Mouse (Mus musculus) spleen, postnatal 14 days (tissue): ENCODE measurements around the gene Tmem274.
"Not testable (repeated sequence)": the region's sequence is repeated elsewhere in the genome, so short reads cannot be mapped to it uniquely, and the experiment has no call there.

Experiments used
- DNase-seq, 2 experiments: peaks; one replicate each; pipeline ENCODE4 v3.0.0; 2021 to 2022; ENCODE audit warnings: low spot score in 2 of 2

Gene Tmem274

DNA sequence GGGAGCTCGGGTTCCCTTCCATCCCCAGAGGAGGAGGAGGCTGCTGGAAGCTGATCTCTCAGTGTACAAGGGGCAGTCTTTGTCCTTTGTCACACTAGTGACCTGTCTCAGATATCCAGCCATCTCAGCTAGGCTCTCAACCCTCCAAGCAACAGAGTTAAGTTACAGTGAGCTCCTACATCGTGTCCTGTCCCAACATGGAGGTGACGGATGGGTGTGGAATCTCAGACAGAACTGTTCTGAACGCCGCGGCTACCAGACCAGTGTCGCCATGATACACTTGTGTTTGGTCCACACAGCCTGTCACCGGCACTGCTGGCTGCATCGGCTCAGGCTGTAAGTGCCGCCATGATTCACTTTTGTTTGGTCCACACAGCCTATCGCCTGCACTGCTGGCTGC lies at the start of gene Tmem274:
Tmem274 (plus strand) TSS at position 301 of the 400 bp plus-strand sequence.
- no peak for DNase-seq

DNA sequence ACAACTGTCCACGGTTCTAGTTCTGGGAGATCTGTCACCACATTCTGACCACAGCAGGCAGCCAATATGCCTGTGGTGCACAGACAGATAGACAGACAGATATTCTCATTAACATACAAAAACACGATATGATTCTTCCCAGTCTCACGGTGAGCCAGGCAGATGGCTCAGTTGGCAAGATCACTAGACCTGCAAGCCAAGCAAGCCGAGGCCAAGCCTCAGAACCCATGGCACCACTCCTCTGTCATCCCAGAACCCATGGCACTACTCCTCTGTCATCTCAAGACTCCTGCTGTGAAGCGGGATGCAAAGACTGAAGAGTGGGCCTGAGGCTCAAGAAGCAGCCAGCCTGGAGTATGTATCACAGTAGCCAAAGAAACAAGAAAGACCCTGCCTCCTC lies 47.6 kb upstream of the Tmem274 start:
- DNase-seq = no peak

DNA sequence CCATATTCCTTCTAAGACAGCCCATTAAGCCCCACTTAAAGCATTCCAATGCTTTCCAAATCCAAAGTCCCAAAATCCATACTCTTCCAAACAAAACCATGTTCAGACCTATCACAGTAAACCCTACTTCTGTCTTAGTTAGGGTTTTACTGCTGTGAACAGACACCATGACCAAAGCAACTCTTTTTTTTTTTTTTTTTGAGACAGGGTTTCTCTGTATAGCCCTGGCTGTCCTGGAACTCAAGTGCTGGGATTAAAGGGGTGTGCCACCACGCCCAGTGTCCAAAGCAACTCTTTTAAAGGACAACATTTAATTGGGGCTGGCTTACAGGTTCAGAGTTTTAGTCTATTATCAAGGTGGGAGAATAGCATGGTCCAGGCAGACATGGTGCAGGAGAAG lies 45.3 kb upstream of the Tmem274 start:
- DNase-seq = not testable (repeated sequence)

DNA sequence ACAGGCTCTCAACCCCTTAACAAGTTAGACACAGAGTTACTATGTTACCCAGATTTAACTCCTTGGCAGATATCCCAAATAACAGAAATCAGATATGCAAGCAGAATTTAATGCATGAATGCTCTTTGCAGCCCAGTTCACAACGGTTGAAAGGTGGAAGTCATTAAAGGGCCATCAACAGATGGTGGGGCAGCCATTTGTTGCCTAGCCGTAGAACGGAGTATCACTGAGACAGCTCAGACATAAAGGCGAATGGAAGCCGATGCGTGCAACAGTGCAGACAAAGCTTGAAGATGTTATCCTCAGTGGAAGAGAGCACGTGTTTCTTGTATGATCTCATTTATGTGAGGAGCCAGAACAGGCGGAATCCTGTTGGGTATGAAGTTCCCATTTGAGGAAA lies 36.6 kb upstream of the Tmem274 start:
- DNase-seq = no peak

DNA sequence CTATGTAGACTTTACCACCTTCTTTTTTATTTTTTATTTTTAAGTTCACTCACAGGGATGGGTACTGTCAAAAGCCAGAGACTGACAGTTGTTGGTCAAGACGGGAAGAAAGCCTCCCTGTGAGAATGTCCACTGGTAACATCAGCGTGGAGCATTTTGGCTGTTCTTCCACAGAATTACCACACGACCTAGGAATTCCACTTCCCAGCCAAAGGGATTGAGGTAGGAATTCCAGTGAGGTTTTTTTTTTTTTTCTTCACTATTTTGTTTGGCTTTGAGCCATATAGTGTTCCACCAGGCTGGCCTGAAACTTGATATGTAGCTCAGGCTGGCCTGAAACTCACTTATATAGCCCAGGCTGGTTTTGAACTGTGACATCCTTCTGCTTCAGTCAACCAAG lies 34.7 kb upstream of the Tmem274 start:
- DNase-seq = no peak

DNA sequence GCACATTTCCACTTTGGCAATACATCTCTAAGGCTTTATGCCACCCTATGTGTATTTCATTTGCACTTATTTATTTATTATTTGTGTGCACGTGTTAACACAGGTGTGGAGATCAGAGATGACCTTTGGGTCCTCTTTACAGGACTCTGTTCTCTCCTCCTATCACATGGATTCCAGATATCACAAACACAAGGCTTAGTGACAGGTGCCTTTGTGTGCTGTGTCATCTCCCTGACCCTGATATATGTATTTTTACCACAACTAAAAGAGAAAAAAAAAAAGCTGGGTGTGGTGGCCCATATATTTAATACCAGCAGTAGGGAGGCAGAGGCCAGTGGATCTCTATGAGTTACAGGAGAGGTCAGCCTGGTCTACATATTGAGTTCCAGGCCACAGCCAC lies 32.7 kb upstream of the Tmem274 start:
- DNase-seq = no peak

DNA sequence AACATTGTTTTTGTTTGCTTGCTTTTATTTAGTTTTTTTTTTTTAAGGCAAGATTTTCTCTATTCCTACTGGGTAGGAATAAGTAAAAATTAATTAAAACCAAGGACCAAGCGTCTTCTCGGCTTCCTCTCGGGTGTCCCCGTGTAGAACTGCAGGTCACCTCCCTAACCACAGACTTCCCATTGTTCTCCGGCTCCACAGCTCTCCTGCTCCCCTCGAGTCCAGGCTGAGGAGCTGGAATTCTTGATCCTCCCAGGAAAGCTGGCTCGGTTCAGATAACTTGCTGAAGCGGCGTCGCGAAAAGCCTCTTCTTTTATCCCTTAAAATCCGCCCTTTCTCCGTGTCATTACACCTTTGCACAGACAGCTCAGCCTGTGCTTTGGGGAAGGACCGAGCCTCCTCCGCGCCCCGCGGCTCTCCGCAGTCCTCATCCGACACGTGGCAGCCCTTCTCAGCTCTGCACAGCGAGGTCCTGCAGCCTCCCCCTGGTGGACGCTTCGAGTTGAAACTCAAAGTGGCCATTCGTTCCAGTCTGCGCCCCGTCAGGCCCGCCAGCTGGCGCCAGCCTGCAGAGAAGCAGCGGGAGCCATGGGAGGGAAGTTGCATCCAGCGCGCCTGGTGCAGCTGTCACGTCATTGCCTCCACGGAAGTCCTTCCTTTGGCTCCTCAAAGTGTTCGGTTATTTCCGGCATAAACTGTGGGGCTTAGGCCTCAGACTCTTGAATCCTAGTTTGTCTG lies 32.0 kb upstream of the Tmem274 start:
- peak; percentile 53 to 73 for DNase-seq

DNA sequence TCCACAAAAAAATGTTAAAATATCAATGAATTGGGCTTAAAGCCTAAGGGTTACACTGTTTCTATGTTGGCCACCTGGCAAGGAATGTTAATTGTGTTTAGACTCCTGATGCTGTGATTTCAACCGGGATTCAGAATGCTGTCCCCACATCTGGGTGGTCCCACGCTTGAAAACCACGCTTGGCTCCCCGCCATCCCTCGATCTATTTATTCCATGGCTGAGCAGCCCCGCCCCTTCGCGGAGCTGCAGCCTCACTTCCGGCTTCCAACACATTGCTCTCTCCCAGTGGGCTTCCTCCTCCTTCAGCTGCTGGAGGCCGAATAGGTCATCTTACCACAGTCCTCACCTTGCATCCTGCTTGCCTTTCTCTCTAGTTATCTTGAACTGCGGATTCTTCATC lies 31.3 kb upstream of the Tmem274 start:
- DNase-seq = no peak

DNA sequence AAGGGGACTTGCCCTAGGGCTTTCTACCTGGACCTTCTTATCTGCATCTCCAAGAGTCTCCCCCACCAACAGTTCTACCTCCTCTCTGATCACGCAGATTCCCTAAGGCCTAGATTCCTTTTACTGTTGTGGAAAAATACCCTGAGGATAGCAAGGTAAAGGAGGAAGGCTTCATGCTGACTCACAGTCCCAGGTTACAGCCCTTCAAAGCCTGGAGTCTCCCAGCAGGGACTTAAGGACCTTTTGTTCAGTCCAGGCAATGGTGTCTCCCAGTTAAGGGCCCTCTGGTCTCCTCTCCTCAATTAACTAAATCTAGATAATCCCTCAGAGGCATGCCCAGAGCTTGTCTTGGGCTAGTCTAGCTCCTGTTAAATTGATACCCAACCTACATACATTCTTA lies 30.9 kb upstream of the Tmem274 start:
- no peak for DNase-seq

DNA sequence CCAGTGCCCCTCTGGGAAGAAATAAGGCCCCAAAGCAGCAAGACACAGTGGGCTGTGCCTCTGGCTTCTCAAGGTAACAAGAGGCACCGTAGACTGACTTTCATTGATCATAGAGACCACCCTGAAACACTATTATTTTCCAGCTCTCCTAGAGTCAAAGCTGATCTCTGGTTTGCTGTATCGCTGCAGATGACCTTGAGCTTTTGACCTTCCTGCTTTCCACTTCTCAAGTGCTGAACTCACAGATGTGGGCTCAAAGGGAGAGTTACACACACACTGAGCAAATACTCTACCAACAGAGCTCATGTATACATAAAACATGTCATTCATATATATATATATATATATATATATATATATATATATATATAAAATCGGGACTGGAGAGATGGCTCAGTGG lies 26.5 kb upstream of the Tmem274 start:
- no peak for DNase-seq

DNA sequence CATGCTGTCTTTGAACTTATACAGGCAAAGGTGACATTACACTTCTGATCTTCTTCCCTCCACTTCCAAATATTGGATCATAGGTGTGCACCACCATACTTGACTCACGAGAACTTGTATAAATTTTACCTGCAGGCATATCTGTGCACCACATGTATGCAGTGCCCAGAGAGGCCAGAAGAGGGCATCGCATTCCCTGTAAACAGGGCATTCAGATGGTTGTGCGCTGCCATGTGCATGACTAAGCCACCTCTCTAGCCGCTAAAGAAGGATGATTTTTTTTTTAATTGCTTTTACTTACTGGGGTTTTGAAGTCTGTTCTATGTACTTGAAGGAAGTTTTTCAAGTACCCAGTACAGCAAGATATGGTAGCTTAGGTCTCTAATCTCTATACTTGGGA lies 23.5 kb upstream of the Tmem274 start:
- no peak for DNase-seq

DNA sequence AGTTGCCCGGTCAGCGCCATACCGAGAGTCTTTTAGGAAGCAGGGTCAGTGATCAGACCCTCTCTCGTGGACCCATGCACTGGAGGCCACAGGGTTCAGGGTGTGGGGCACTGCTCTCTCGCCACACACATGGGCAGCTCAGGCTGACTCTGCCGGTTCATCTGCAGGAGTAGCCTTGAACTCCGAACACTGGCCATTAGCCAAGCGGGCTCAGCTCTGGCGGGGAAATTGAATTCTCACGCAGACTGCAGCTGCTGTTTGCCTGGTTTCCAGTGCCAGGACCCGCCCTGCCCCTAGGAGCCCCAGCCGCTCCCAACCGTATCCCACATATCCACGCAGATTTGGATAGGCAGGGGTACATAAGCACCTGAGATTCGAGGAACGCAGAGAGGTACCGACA lies 22.9 kb upstream of the Tmem274 start:
- no peak for DNase-seq

DNA sequence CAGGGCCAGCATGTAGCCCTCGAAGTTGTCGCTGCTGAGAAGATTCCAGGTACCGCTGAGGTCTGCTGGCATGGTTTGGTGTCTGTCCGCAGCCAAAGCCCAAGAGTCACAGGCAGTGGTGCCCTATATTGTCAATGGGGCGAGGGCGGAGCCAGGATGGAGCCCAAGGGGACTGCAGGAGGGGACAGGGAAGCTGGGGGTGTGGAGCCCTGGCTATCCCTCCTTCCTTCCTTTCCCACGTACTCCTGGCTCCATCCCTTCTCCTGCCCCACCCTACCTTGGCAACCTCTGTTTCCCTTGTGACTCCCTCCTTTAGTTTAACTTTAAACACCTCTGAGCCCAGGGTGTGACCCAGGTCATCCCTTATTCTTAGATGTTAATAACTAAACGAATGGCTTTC lies 22.3 kb upstream of the Tmem274 start, which contains the start of gene Rbp7:
Rbp7 (minus strand) TSS at position 100 of the 400 bp plus-strand sequence.
- no peak for DNase-seq

DNA sequence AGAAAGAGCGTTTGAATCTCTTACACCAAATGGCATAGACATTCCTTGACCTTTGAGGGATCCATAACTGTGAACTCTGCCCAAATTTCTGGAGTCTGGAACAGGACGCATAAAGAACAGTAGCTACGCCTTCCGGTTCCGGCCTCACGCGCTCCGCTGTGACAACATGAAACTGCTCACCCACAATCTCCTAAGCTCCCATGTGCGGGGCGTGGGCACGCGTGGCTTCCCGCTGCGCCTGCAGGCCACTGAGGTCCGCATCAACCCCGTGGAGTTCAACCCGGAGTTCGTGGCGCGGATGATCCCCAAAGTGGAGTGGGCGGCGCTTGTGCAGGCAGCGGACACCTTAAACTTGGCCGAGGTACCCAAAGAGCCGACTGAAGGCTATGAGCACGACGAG lies 20.0 kb upstream of the Tmem274 start:
- DNase-seq = not testable (repeated sequence)

DNA sequence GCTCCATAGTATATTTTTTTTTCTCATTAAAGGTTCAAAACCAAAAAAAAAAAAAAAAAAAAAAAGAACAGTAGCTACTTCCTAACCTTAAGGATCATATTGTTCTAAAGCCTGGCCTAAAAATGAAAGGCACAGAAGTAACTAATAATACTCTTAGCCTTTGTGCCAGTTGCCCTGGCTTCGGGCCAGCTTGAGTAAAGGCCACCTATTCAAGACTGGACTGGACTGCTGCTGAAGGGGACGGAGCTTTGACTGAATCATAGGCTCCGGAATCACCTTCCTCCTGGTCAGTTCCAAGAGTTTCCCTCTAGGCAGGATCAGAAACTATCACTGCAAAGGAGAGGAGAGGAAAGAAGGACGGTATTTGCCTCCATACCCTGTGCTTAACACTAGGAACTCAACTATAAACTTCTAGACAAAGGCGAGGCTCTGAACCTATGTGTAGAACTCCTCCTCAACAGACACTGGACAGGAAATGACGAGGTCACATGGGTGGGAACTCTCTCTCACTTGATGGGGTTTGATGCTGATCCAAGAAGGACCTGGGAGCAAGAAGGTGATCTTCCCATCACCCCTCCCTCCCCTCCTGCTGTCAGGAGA lies 19.2 kb upstream of the Tmem274 start:
- no peak for DNase-seq

DNA sequence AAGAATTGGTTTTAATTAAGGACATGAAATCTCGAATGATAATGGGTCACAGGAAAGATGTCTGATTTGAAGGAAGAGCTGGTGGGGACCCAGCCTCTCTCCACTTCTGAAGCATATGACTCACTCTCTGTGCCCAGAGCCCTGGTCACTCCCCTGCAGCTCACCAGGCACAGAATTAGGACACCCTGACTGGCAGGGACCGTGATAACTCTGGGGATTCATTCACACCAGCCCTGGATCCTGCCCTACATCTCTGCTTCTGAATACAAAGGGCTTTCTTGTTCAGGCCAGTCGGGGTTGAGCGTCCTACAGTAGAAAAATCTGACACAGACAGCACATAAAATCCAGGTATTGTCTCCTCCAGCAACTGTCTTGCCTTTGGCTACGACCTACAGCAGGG lies 18.7 kb upstream of the Tmem274 start:
- no peak for DNase-seq

DNA sequence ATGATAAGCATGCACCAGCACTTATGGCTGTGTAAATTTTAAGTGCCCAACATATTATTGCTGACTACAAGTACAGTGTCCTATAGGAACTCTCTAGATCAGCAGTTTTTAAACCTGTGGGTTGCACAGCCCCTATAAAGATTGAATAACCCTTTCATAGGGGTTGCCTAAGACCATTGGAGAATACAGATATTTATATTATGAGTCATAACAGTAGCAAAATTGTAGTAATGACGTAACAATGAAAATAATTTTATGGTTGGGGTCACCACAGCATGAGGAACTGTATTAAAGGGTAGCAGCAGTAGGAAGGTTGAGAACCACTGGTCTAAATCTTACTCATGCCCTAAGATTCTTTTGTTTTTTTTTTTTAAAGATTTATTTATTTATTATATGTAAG lies 17.8 kb upstream of the Tmem274 start:
- no peak for DNase-seq

DNA sequence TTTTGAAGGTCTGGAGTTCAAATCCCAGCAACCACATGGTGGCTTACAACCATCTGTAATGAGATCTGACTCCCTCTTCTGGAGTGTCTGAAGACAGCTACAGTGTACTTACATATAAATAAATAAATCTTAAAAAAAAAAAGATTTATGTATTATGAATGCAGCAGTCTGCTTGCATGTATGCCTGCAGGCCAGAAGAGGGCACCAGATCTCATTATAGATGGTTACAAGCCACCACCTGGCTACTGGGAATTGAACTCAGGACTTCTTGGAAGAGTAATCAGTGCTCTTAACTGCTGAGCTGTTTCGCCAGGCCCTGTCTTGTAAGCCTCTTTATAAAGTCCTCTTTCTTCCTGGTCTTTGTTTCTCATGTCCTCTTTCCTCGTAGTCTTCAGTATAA lies 16.7 kb upstream of the Tmem274 start:
- not testable (repeated sequence) for DNase-seq

DNA sequence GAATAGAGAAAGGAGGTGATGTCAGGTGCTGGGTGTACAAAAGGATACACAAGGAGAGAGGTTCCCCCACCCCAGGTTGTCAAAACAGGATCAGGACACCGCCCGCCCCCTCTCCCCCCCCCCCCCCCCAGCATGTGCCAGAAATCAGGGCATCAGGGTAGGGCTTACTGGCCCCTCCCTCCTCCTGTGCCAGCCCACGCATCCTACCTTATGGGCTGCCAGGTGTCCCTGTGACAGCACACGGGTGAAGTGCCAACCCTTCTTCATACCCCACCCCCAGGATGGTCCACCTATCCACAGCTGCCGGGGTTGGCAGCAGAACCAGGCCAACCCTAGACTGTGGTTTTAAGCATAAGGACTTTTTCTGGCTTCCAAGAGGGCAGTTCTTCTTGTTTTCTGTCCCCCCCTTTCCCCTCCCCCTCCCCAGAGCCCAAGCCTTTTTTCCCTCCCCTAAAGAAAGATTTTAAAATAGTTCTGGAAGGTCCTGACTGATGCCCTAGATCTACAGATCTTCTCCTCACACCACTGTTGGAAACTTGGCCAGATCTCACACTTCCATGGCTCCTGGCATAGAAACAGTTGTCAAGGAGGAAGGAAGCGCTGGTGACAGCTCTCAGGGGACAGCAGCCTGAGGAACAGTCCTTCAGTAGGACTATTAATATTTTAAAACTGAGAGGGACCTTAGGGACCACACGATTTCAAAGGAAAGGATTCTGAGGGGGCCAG lies 15.4 kb upstream of the Tmem274 start:
- DNase-seq = no peak

DNA sequence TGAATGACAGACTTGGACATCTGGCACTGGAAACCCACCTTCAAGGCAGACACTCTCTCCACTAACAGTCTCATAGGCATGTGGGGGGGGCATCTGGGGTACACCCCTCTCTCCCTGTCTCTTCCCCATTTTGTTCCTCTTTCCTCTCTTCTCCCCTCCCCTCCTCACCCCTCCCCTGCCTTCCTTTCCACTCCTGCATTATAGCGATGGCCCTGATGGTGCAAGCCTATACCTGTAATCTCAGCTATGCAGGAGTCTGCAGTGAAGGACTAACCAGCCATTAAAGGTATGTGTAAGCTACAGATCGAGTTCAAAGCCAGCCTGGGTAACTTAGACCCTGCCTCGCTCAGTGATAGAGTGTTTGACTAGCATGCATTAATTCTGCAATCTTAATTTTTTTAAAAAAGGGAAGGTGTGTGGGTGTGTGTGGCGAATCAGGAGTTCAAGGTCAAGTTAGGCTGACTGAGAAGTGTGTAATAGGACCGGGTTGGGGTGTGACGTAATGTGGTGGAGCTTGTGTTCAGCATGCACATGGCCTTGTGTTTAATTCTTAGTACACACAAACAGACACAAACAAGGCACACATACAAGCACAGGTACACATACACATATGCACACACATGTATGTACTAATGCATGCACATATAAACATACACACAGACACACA lies 14.7 kb upstream of the Tmem274 start:
- no peak for DNase-seq

DNA sequence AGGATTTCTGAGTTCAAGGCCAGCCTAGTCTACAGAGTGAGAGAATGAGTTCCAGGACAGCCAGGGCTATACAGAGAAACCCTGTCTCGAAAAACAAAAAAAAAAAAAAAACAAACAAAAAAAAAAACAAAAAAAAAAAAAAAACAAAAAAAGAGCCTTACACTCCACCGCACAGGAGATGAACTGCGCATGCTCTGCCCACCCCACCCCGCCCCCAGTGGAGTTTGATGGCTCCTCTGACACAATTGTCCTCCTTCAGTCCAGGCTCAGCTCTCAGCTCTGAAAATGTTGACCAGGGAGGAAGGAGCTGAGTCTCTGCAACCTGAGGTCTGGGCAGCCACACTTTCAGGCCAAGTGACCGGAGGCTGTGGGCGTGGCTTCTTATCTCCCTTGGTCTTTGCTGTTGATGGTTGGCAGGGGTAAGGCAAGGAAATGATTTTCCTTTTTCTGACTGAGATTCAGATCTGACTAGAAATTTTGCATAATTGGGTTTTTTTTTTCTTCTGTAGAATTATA lies 13.7 kb upstream of the Tmem274 start:
- DNase-seq = no peak

DNA sequence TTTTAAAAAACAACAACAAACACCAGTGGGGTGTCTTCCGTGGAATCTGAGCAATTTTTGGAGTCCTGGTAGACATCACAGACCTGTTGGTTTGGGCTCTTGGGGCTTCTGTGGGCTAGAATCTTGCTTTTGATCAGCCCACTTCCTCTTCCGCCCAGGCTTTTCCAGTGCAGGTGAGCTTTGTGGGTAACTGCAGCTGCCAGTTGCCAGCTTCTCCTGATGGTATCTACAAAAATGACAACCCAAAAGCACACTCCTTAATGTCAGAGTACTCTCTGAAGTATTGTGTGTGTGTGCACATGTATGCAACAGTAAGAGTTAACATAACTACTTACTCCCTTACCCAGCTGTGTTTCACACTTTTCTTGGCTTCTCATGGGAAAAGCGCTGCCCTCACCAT lies 7.6 kb upstream of the Tmem274 start:
- DNase-seq = no peak
